Mouse (Mus musculus) liver, embryonic 14 days (tissue): ENCODE data around the gene Pakap. TPM values are rescaled to one million over a fixed set of nuclear protein-coding genes. Genes with fewer than 3 reads are reported as not detected.

Experiments used
- polyA plus RNA-seq: library from polyadenylated mRNA; depleted of rRNA; stranded (reverse); fragments of >200 nt; gene quantifications from 2 replicates; pipeline ENCODE4 v1.2.3, GENCODE M21; 2012; rRNA removed

Gene Pakap
- 0.06 and 0.08 TPM in 2 replicates for polyA plus RNA-seq

DNA sequence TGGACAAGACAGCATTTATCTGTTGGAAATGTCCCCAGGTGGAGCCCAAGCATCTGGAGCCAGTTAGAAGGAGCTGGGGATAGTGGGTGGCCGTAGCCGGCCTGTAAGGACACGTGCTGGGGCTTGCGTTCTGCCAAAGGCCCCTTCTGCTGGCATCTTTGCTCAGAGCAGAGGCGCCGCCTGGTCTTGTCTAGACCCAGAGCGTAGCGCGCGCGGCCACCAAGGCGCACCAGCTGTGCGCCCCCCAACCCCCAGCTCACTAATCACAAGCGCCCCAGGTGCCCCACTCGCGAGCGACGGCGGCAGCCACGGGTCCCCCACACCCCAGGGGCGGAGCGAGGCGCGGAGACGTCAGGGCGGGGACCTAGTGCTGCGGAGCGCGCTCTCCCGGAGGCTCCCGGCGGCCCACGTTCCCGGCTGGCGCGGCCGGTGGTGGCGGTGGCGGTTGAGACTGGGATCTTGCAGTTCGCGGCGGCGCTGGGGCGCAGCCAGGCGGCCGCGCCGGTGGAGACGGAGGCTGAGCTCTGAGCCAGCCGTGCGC is at the start of gene Pakap:
Gene Pakap, plus strand, starts transcription at position 514 of the 541 bp plus-strand sequence.

GRCm38 (mm10) chr4:57717354-57717753 is 149.4 kb downstream of the Pakap start, which contains the start of gene Akap2:
TSS of gene Akap2 (plus strand) at chr4:57717657.

DNA sequence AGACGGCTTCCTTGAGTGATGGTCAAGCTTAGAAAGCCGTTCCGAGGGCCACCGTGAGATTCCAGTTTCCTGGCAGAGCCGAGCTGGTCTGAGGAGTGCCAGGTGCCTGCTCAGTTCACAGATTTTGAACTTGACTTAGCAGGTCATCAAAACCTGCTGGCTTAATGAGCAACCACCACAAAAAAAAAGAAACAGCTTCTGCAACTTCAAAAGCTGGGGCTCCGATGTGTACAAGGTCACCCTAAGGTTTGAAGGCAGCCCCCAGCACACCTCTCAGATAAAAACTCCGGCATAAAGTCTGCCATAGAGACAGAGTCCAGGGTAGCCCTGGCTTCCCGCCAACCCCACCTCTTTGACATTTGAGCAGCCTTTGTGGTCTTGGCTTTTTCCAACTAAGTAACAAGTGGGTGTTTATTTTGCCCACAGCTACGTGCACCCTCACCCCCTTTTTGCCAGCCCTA is 348.3 kb downstream of the Pakap start, which contains the start of gene D630039A03Rik:
Gene D630039A03Rik, minus strand, starts transcription at position 97 of the 461 bp plus-strand sequence.

Other genes with a start within 250 kb of the Pakap start
- 0.05 and 0.09 TPM in 2 replicates for gene Palm2, start 133.9 kb upstream of the Pakap start, polyA plus RNA-seq
- gene Akap2, start 149.5 kb downstream of the Pakap start, polyA plus RNA-seq = 0.88 and 0.97 TPM in 2 replicates